Mouse (Mus musculus) embryo, embryonic 9.5 days (tissue): ENCODE measurements around the gene Topbp1.
"Not testable (repeated sequence)": the region's sequence is repeated elsewhere in the genome, so short reads cannot be mapped to it uniquely, and the experiment has no call there.

Source experiments
- DNase-seq: peaks from one replicate; pipeline ENCODE4 v3.0.0-alpha.2; 2017; ENCODE audit errors: extremely low spot score

Gene Topbp1

DNA sequence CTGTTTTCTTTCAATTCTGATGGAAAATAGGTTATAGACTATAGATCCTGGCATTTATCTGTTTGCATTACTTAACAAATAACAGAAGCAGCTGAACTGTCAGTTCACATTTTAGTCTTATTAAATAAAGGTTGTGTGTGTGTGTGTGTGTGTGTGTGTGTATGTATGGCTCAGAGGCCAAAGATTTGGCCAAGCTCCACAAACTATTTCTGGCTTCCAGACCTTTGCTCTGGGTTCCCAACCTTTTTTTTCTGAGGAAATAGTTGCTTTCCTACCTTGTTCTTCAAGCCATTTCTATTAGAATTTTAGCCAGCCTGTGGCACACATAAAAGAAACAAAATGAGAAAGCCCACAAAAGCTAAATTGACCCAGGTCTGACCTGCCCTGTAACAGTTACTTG lies 43.8 kb downstream of the Topbp1 start:
- DNase-seq, result no peak

DNA sequence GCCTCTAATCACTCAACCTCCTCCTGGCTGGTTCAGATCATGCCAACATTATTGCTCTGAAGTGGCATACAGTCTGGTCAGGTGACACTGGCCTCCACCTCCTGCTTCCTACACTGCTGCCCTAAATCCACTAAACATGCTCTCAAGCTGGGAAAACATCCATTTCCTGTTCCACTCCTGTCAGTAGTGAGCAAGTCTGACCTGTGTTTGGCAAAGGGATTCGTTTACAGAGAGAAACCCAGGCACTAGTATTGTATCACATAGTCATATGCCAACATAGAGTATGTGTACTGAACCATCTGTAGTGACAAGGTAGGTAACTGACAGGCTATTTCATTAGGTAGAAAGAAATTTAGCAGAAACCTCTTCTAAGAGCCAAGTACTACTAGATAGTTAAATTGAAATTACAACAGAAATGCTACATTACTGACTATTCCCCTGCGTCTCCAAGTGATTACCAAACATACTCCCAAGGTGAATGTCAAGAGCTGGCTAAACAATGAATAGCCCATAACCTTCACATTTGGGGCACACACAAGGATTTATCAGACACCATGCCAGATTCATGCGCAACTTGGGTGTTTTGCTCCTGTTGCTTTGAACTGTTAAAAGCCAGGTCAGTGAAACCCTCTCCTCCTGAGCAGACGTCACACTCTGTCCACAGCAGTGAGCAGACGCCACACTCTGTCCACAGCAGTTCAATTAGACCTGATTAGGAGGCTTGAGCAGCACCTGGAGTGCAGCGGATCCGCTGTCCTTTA lies 48.7 kb downstream of the Topbp1 start:
- DNase-seq, result not testable (repeated sequence)

DNA sequence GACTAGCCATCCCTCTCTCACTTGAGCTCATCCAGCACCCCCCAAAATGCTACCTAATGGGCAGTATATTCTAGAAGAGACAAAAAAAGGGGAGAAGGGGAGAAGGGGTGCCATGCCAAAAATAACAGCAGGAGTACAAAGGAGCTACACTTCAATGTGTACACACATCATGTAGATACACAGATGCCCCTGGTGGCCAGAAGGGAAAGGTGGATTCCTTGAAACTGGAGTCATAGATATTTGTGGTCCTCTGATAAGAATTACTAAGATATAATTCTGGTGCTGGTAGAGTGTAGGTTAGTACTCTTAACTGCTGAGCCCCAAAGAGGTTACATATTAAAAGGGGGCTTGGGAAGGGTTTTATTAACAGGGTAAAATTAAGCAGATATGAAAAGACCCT lies 52.9 kb downstream of the Topbp1 start:
- no peak for DNase-seq

DNA sequence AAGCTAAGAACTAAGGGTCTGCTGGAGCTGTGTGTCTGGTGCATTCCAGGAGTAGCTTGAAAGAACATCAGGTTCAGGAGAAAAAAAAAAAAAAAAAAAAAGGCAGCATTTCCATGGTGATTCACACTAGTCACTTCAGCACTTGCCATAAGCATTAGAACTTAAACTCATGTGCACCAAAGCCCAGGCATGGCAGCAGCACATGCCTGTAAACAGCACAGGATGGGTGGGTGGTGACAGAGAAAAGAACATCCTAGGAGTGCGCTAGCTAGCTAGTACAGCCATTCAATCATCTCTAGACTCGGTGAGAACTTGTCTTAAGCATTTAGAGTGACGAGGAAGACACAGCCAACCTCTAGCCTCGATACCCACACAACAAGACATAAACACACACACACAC lies 53.5 kb downstream of the Topbp1 start:
- no peak for DNase-seq

DNA sequence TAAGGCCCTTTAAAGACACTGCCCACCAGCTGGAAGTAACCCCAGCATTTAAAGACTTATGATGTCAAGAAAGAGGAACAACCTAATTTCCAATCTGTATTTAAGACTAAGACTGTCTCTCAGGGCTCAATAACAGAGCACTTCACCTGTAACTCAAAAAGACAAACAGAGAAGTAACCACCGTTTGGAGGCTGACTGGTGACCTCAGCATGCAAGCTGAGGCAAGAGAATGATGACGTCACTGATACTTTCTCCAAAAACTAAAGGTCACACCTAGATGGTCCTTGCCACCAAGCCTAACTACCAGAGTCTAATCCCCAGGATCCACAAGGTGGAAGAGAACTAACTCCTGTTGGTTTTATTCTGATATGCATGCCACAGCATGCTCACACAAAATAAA lies 55.6 kb downstream of the Topbp1 start:
- no peak for DNase-seq

DNA sequence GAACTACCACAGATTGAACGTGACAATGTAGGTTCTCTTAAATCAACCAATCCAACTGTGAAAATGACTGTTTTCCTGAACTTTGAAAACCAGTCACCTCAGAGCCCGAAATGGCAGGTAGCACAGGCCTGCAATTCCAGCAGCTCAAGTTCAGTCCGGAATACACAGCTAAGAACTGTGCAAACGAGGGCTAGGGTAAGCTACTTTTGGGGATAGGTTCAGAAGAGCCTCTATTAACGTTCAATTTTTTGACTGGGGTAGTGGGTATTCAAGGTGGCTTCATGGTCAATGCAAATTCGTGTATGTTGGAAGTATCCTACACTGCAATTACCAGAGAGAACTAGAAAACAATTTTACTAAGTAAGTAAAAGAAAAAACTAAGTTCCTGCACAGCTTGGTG lies 58.1 kb downstream of the Topbp1 start:
- DNase-seq, result no peak

DNA sequence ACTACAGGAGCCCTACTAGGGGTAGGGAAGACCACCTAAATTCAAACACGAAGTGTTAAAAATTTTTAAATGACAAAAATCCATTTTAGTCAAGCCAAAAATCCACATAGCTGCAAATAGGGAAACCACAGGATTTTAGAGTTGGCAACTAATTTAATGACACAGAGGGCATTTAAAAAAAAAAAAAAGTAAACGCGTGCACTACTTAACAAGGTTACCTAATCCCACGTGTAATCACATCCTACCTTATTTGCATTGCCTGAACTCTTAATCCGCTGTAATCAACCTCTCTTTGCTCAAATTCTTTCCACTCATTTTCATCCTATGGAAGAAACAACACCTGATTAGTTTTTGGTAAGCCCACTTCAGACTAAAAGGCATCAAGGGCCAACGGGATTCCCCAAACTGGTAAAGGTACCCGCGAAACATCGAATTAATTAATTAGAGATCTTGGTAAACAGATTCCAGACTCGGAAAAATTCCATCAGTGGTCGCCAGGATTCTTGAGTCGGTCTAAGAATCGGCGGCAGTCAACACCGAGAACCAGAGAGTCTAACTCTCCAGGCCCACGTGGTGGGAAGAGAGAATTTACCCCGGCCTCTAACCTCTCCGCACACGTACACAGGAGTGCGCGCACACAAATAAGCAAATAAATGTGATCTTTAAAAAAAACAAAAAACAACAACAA lies 58.9 kb downstream of the Topbp1 start:
- peak; percentile 43 for DNase-seq

DNA sequence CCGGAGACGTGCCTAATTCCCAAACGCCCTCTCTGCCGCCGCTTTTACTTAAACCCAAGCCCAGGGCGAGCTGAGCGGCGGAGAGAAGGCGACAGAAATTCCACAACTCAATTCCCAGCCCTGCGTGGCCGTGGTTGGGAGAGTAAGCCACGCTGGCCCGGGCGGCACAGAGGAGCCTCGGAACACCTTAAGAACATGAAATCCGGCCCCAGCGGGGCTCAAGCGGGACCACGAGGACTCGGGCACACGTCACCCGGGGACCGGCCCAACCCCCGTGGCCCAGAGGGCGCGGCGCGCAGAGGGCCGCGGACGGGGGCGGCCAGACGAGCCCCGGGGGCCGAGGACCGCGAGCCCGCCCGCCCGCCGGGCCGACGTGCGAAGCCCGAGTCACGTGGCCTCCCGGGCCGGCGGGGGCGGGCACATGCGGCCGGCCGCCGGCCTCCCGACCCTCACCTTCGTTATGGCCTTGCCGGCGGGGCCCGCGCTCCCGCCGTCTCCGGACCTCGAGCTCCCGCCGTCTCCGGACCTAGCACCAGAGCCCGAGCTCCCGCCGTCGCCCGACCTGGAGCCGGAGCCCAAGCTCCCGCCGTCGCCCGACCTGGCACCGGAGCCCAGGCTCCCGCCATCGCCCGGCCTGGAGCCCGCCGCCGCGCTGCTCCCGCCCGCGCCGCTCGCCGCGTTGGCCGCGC lies 59.7 kb downstream of the Topbp1 start:
- peak; percentile 67 for DNase-seq

DNA sequence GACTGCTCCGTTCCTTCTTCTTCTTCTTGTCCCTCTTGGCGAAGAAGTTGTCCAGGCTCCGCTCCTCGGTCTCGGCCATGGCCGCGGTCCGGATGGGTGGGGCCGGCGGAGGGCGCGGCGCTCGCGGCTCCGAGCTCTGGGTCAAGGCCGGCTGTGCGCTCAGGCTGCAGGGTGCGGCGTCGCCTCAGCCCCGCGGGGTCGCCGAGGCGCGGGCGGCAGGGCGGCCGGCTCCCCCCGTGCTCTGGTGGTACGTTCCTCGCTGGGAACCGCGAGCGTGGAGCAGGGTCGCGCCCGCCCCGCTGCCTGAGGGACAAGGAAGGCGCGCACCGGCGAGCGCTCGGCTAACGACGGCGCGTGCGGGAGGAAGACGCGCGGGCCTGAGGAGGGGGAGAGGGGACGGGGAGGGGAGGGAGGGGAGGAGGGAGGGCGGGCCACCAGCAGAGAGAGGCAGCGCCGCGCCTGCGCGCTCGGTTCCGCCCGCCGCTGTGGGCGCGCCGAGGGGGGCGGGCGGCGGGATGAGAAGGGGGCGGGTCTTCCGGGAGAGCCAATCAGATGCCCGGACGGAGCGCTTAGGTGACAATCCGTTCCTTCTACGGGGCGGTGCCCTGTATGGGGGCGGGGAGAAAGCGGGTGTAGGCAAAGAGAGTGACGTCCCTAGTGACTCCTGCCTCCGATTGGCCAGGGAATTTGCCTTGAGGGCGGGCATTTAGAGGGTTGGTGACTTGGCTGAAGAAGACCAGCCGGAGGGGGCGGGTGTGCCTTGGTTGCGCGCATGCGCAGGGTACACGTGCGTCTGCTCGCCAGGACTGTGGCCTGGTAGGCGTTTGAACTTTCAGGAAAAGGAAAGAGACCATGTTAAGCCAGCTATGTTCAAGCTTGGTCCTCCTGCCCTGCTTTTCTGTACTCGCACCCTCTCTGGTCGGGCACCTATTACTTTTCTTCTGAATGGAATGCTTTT lies 60.6 kb downstream of the Topbp1 start, which contains the start of gene Cdv3:
TSS of gene Cdv3 (minus strand) at position 551 of the 958 bp plus-strand sequence.
- DNase-seq, result peak; percentile 99

DNA sequence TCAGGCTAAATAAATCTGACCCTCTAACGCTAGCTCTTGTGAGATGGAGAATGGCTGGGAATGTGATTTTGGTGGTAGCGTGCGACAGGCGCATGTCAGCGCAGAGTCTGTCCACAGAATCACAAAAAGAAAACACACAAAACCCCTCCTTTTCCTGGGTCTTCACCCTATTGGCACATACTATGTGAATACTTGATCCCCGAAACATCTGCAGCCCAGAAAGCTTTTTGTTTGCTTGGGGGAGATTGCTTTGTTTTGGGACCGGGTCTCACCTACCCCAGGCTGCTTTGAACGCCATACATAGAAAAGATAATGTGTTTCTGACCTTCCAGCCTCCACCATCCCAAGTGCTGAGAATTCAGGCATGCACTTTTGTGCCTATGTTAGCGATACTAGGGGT lies 61.3 kb downstream of the Topbp1 start:
- no peak for DNase-seq

DNA sequence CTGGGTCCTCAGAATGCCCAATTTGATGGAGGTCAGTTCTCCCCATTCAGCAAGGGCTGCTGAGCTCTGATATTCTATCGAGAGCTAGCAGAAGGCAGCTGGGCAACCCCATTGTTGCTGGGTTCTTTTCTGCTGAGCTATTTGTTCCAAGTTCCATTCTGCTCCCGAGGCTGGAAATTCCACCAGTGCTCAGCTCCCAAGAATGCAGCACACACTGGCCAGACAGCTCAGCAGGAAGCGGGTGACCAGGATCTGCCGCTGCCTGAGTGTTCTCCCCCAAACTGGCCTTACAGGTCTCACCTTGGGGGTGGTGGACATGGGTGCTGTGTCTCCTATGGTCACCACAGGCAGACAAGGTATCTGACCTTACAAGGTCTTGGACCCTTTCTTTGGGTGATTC lies 64.9 kb downstream of the Topbp1 start:
- DNase-seq, result no peak

DNA sequence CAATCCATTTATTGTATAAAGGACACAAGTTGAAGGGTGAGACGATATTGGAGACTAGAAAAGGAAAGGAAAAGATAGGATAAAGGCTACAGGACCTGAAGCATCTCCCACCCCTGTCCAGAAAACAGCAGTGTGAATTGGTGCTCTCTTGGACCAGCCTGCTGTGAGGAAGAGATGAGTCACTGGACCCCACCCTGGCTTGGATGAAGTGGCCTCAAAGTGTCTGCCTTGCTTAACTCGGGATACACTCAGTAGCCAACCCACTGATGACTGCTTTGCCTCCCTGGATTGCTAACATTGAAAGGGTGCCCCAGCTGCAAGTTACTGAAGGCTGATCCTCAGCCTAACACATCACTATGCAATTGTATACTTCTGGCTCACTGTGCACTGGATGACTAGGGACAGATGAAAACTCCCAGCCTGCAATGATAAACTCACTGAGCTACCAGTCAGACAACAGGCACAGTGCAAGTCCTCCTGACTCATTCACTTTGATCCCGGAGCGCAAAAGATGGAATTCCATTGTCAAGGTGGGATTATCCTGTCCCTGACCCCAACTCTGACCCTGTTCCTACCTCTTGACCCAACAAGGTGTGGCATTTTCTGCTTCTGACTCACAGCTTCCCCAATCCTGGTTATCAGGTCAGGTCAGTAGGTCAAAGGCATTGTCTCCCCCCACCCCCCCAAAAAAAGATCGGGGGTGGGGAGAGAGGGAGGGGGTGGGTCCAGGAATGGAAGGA lies 67.4 kb downstream of the Topbp1 start:
- DNase-seq, result no peak

DNA sequence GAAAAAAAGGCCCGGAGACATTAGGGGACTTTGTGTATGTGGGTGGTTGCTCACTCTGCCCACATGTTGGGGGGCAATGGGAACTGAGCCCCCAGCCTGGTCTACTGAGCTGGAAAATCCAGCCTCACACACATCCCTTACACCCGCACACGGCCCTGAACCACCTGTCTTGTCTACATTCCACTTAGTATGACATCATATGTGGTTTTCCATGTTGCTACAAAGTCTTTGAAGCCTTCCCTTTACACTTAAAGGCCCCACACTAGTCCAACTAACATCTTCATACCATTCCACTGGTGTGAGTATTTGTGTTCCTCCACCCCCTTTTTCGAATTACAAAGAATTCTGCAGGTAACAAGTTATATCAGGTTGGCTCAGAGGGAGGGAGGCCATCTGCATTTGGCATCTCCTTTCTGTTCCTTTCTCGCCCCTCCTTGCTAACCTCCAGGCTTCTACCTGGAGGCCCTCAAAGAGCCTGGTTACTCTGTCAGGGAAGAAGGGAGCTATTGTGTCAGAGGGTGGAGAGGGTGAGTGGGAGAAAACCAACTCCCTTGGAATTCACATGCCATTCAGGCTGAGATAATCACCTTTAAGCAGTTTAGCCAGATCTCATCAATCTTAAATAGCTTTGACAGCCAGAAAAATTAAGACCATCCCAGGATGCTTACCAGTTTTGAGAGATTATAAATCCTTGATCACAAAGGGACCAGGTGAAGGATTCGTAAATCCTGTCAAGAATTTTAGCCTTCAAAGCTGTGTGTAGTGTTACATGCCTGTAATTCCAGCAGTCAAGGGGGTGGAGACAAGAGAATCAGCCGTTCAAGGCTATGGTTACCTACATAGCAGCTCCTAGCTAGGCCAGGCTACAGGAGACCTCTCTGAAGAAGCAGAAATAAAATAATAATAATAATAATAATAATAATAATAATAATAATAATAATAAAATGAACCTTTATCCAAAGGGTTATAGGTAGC lies 71.6 kb downstream of the Topbp1 start:
- DNase-seq, result no peak

DNA sequence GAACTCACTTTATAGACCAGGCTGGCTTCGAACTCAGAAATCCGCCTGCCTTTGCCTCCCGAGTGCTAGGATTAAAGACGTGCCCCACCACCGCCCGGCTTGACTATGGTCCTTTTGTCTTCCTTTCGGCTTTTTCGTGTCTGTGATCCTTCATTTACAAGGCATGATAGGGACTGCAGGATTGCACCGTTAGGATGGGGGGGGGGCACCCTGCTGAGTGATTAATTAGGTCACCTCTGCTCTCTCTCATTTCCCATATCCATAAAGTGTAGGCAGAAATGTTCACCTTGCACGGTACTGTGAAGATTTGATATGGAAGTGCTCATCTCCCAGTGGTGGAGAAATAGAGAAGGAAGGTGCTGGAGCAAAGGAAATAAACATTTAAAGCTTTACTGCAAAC lies 73.7 kb downstream of the Topbp1 start:
- no peak for DNase-seq

DNA sequence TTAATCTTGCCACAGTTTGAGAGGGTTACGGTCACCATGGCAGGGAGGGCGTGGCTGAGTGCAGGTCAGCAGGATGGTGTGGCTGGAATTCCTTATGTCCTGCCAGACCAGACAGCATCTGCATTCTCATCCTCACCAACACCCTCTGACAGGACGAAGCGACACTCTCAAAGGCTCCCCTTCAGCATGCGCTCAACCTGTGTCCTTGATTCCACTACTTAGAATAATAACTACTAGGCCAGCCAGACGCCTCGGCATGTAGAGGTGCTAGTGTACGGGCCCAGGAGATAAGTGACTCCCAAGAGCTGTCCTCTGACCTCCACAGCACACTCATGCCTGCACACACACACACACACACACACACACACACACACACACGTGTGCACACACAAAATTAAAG lies 74.2 kb downstream of the Topbp1 start:
- DNase-seq, result no peak

DNA sequence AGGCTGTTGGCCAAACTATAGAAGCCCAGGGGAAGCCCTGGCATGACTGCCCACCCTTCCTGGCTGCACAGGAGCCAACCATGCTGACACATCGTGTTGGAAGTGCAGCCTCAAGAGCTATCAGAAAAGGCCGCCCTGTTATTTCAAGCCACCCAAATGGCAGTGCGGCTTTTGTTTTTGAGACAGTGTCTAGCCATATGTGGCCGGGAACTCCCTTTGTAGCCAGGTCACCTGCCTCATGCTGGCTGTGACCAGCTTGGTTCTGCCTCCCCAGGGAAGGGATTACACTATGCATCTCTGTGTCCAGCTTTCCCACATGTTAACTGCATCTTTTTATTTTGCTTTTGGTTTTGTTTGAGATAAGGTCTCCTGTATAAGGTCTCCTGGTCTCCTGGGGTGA lies 75.6 kb downstream of the Topbp1 start:
- DNase-seq, result no peak

DNA sequence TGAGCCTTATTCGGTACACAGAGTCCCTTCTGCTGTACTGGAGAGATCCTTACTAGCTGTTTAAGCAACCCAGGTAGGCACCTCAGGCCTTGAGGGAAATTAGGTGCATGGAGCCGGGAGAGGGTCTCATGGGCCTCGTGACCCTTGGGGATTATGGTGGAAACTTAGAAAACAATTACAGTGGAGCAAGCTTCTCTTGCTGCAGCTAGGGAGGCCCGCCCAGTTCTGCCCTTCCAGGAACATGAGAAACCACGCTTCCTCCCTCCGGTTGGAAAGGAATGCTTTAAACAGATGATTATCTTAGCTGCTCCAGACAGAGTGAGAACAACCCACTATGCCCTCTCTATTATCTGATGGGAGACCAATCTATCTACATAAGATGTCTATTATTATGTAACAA lies 78.0 kb downstream of the Topbp1 start:
- no peak for DNase-seq

DNA sequence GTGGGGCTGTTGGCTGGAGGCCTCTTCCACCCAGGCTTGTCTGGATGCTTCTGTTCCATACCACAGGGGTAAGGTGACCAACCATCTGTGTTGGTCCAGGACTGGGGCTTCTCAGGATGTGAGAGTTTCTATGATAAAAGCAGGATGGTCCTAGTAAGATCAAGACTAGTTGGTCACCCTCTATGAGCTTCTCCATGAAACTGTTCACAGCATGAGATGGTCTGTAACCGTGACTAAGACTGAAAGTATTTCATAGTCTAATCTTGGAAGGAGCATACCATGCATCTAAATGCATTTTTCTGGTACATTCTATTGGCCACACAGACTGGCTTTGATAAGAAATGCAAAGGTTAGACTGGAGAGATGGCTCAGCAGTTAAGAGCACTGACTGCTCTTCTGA lies 78.6 kb downstream of the Topbp1 start:
- no peak for DNase-seq

DNA sequence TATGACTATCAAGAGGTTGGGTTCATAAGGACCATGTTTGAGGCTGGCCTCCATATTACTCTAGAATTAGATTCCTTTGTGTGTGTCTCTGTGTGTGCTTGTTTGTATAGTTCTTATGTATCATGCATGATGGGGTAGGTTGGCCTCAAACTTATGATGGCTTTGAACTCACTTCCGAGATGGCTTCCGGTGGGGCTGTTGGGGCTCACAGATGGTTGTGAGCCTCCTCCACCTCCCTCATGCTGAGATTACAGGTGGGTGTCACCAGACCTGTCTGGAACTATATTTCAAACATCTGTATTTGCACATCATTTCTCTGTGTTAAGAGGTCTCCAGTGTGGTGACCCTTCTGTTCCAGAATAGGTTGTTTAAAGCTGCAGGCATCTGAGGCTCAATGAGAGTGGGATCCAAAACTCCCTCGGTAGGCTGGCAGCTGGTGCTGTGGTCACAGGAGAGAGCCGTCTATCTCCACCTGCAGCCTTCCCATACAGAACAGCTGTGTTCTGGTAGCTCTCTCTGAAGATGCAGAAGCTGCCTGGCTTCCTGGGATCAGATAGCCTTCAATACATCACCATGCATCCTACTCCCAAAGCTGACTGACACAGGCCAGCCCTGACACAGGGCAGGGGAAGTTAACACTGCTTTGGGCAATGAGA lies 79.3 kb downstream of the Topbp1 start:
- DNase-seq, result no peak
